Mouse (Mus musculus) testis, adult 2 months (tissue): ENCODE measurements around the gene Ercc1.

Source experiments
- CTCF ChIP-seq: fragments of 200-500 bp; IDR thresholded peaks from 2 replicates; pipeline ENCODE4 v1.5.1; 2012; ENCODE audit warnings: low read depth, mild to moderate bottlenecking, inconsistent platforms, low read length, moderate library complexity; ENCODE audit not compliant: control insufficient read depth, insufficient read depth, insufficient replicate concordance
- POLR2A ChIP-seq: fragments of 200-500 bp; IDR thresholded peaks from 2 replicates; pipeline ENCODE4 v1.6.1; 2012; ENCODE audit warnings: low read depth, mild to moderate bottlenecking, inconsistent platforms, low read length, moderate library complexity; ENCODE audit not compliant: control insufficient read depth

DNA sequence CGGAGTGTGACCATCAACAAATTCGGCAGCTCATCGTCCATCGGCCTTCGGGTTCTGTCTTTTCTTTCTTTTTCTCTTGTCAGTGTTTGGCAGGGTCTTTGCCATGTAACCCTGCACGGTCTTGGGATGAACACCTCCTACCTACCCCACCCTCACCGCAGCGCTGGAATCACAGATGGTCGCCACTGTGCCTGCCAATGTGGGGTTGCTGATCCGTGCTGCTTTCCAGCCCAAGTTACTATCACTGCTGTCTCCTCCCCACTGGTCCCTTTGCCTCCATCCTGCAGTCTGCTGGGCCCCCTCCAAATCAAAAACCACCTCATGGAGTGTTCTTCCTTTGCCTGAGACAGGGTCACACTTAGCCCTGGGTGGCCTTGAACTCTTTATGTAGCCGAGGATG, 20.4 kb upstream of the Ercc1 start:
- TF ChIP-seq CTCF (no peak), POLR2A (no peak)
